In genomic region chr19:10805661-10806285, GRCm38 (mm10) we compare ENCODE assay signal across 26 mouse cellular contexts. TPM values are rescaled to one million over a fixed set of nuclear protein-coding genes. Genes with fewer than 3 reads are reported as not detected.
DNase-seq lines count a peak whose midpoint lies in the region; ATAC-seq lines count a peak whose summit lies in the region.
"Had no signal": no experiment of that assay in that cellular context is flagged by ENCODE, and none has a peak within 500 bp of the region (broad histone marks: within the 10 kb centered on the region; RNA-seq: fewer than 3 reads in every experiment).

No protein-coding gene starts in this region.

- no peak for DNase-seq in hindbrain, embryonic 14.5 days (ENCODE audit: low spot score)
- peak; percentile 97 for DNase-seq in brain, adult 2 months (ENCODE audit: low read depth, low spot score)
- DNase-seq in cerebellum, adult 11 months: peak; percentile 75
- peak; percentile 91 for DNase-seq in cerebellum, adult 9-11 months
- no peak for DNase-seq in heart, adult 18-20 months
- DNase-seq in ovary, adult 18-20 months (ENCODE audit: low spot score): no peak
- DNase-seq in adrenal gland, postnatal 25 days: no peak
- DNase-seq: B cell, adult 2 months; gastrocnemius, postnatal 14 days; heart, adult 11 months; kidney, adult 8-10 months; kidney, postnatal 10 days; lung, embryonic 14.5 days had no signal

- no peak overlapping the region for H3K9ac ChIP-seq in hindbrain, embryonic 16.5 days (ENCODE audit: low read depth, low read length)
- no peak overlapping the region for H3K9ac ChIP-seq in hindbrain, embryonic 14.5 days
- H3K9ac ChIP-seq: forebrain, embryonic 12.5 days; hindbrain, embryonic 13.5 days; intestine, embryonic 15.5 days; liver, embryonic 14.5 days; lung, embryonic 14.5 days; midbrain, embryonic 12.5 days; neural tube, embryonic 12.5 days had no signal

- ATAC-seq in hindbrain, embryonic 16.5 days: 0 out of 2 replicates have a peak, but pooled peaks have one; percentile 3
- ATAC-seq in hindbrain, embryonic 14.5 days (ENCODE audit: low FRiP score): no peak
- ATAC-seq: intestine, embryonic 15.5 days; Patski had no signal

- H3K36me3 ChIP-seq in hindbrain, embryonic 16.5 days (ENCODE audit: control insufficient read depth, insufficient read depth, low read length): no peaks in the 10 kb centered on the region
- no peaks in the 10 kb centered on the region for H3K36me3 ChIP-seq in hindbrain, embryonic 14.5 days (replicated peaks; ENCODE audit: control insufficient read depth, insufficient read depth)
- H3K36me3 ChIP-seq: embryonic facial prominence, embryonic 10.5 days; forebrain, embryonic 12.5 days; G1E; hindbrain, embryonic 13.5 days; intestine, embryonic 15.5 days; midbrain, embryonic 12.5 days; neural tube, embryonic 12.5 days had no signal

- H3K4me3 ChIP-seq in hindbrain, embryonic 16.5 days (ENCODE audit: low read length): no peak overlapping the region
- no peak overlapping the region for H3K4me3 ChIP-seq in hindbrain, embryonic 14.5 days (replicated peaks; ENCODE audit: low read length)
- H3K4me3 ChIP-seq: embryonic facial prominence, embryonic 10.5 days; forebrain, embryonic 12.5 days; hindbrain, embryonic 13.5 days; intestine, embryonic 15.5 days; midbrain, embryonic 12.5 days; neural tube, embryonic 12.5 days had no signal

- H3K27ac ChIP-seq in hindbrain, embryonic 16.5 days (ENCODE audit: low read depth, low read length): no peak overlapping the region
- H3K27ac ChIP-seq in hindbrain, embryonic 14.5 days: no peak overlapping the region
- H3K27ac ChIP-seq: embryonic facial prominence, embryonic 10.5 days; forebrain, embryonic 12.5 days; hindbrain, embryonic 13.5 days; intestine, embryonic 15.5 days; liver, embryonic 14.5 days; midbrain, embryonic 12.5 days; neural tube, embryonic 12.5 days had no signal

- 71% methylated on average over 11 of the region's 11 CpGs for WGBS in hindbrain, embryonic 16.5 days
- WGBS in hindbrain, embryonic 14.5 days: 72% methylated on average over 11 of the region's 11 CpGs

- H3K9me3 ChIP-seq in hindbrain, embryonic 16.5 days (ENCODE audit: control insufficient read depth, low read length): no peaks in the 10 kb centered on the region
- no peaks in the 10 kb centered on the region for H3K9me3 ChIP-seq in hindbrain, embryonic 14.5 days (ENCODE audit: control insufficient read depth, low read length)
- H3K9me3 ChIP-seq: embryonic facial prominence, embryonic 10.5 days; forebrain, embryonic 12.5 days; G1E; hindbrain, embryonic 13.5 days; intestine, embryonic 15.5 days; midbrain, embryonic 12.5 days; neural tube, embryonic 12.5 days had no signal

- H3K27me3 ChIP-seq in hindbrain, embryonic 16.5 days (replicated peaks; ENCODE audit: control insufficient read depth, insufficient read depth, low read length): no peaks in the 10 kb centered on the region
- no peaks in the 10 kb centered on the region for H3K27me3 ChIP-seq in hindbrain, embryonic 14.5 days (ENCODE audit: control insufficient read depth, insufficient read depth, low read length)
- H3K27me3 ChIP-seq: CH12.LX; forebrain, embryonic 12.5 days; hindbrain, embryonic 13.5 days; intestine, embryonic 15.5 days; midbrain, embryonic 12.5 days; neural tube, embryonic 12.5 days had no signal

- H3K4me1 ChIP-seq in hindbrain, embryonic 16.5 days (ENCODE audit: control insufficient read depth, insufficient read depth, low read depth, low read length): peaks cover 8% of the 10 kb centered on the region
- H3K4me1 ChIP-seq in hindbrain, embryonic 14.5 days (replicated peaks; ENCODE audit: control insufficient read depth, insufficient read depth, low read length): 0 out of 2 replicates have a peak, but pooled peaks cover 8% of the 10 kb centered on the region
- H3K4me1 ChIP-seq: embryonic facial prominence, embryonic 10.5 days; intestine, embryonic 15.5 days; neural tube, embryonic 12.5 days had no signal

- no peak overlapping the region for H3K4me2 ChIP-seq in hindbrain, embryonic 16.5 days (ENCODE audit: low read length)
- no peak overlapping the region for H3K4me2 ChIP-seq in hindbrain, embryonic 14.5 days (replicated peaks)
- H3K4me2 ChIP-seq: forebrain, embryonic 12.5 days; hindbrain, embryonic 13.5 days; intestine, embryonic 15.5 days; lung, embryonic 14.5 days; midbrain, embryonic 12.5 days; neural tube, embryonic 12.5 days had no signal

RNA-seq across cellular contexts. Expression of gene Cd6, which starts 24.1 kb away (rescaled TPM):
- polyA plus RNA-seq in hindbrain, embryonic 16.5 days (2015; fragmentation: Nextera tagmentation; extraction: Ambion mirVana): not detected in 2 replicates
- polyA plus RNA-seq in hindbrain, embryonic 14.5 days (2014; fragmentation: Nextera tagmentation; extraction: Ambion mirVana): 0.09 TPM in 1 of 2 replicates, not detected in the other
- 1 to 10 TPM in 1 of 2 experiments, under 1 TPM in 1; 0.17 to 1.2 TPM for total RNA-seq in heart, adult 18-20 months (2021)
- not detected in 2 replicates for total RNA-seq in adrenal gland, postnatal 25 days (2021)
- total RNA-seq: gastrocnemius, postnatal 14 days had no signal
- polyA plus RNA-seq: forebrain, embryonic 12.5 days; G1E; heart, embryonic 14.5 days; hindbrain, embryonic 13.5 days; liver, embryonic 14.5 days; midbrain, embryonic 12.5 days; neural tube, embryonic 12.5 days; testis, adult 2 months had no signal

RNA-seq across cellular contexts. Expression of gene Slc15a3, which starts 33.8 kb away (rescaled TPM):
- polyA plus RNA-seq in hindbrain, embryonic 16.5 days (2015; fragmentation: Nextera tagmentation; extraction: Ambion mirVana): 0.20 and 0.33 TPM in 2 replicates
- polyA plus RNA-seq in hindbrain, embryonic 14.5 days (2014; fragmentation: Nextera tagmentation; extraction: Ambion mirVana): 0.22 and 0.29 TPM in 2 replicates
- 1 to 10 TPM; 2.1 TPM for total RNA-seq in heart, adult 18-20 months (2021)
- total RNA-seq in adrenal gland, postnatal 25 days (2021): 3.2 and 4.0 TPM in 2 replicates

Comparison
In these comparisons a context has a peak if more than half of its experiments do, and no peak if none do; other contexts are left out.
1. DNase-seq: peak in brain, adult 2 months (single experiment), cerebellum, adult 11 months (single experiment) and cerebellum, adult 9-11 months (single experiment); none in hindbrain, embryonic 14.5 days (single experiment), heart, adult 18-20 months (0 of 2), ovary, adult 18-20 months (single experiment) and adrenal gland, postnatal 25 days (single experiment).